Mouse (Mus musculus) forebrain, embryonic 12.5 days (tissue): ENCODE results near the gene Zmynd19. TPM values are rescaled to one million over a fixed set of nuclear protein-coding genes. Genes with fewer than 3 reads are reported as not detected.

Experiments
- ATAC-seq: fragments of 200-750 bp; cut with Nextera tagmentation; 2 replicates; pipeline ENCODE4 v1.8.0; 2017; ENCODE audit warnings: moderate TSS enrichment; ENCODE audit not compliant: low FRiP score
- H3K27ac ChIP-seq: fragments of 300-500 bp; sonication (generic); 2 replicates; pipeline ENCODE4 v1.5.1; 2016; ENCODE audit warnings: mild to moderate bottlenecking
- H3K27me3 ChIP-seq: fragments of 300-500 bp; sonication (generic); 2 replicates; pipeline ENCODE4 v1.6.1; 2016; ENCODE audit warnings: mild to moderate bottlenecking
- H3K36me3 ChIP-seq: fragments of 300-500 bp; sonication (generic); replicated peaks from 2 replicates; pipeline ENCODE4 v1.6.1; 2016; ENCODE audit warnings: mild to moderate bottlenecking
- H3K4me1 ChIP-seq: fragments of 300-500 bp; sonication (generic); 2 replicates; pipeline ENCODE4 v1.6.1; 2016
- H3K4me2 ChIP-seq: fragments of 300-500 bp; sonication (generic); 2 replicates; pipeline ENCODE4 v1.6.1; 2016; ENCODE audit warnings: mild to moderate bottlenecking, moderate library complexity
- H3K4me3 ChIP-seq: fragments of 300-500 bp; sonication (generic); replicated peaks from 2 replicates; pipeline ENCODE4 v1.5.1; 2016; ENCODE audit warnings: mild to moderate bottlenecking
- H3K9ac ChIP-seq: fragments of 300-500 bp; sonication (generic); 2 replicates; pipeline ENCODE4 v1.6.1; 2016; ENCODE audit warnings: mild to moderate bottlenecking
- H3K9me3 ChIP-seq: fragments of 300-500 bp; sonication (generic); 2 replicates; pipeline ENCODE4 v1.6.1; 2016
- WGBS: fragments of 180-500 bp; shearing (Covaris S2); methylation state at CpG from one replicate; pipeline ENCODE4 v1.1.7; 2016; 5-methylcytosine and 5-hydroxymethylcytosine counted together
- microRNA-seq: library from miRNA; unstranded; fragments of <30 nt; microRNA quantifications from one replicate; pipeline ENCODE4, GENCODE M21; 2017
- polyA plus RNA-seq: library from polyadenylated mRNA; unstranded; fragments of >200 nt; fragmentation: Nextera tagmentation; extraction: Ambion mirVana; gene quantifications from 2 replicates; pipeline ENCODE4 v1.2.1, GENCODE M21; 2016

The Zmynd19 gene
- polyA plus RNA-seq, 1 experiment from 2014 or later: 21.8 TPM

- WGBS: 87% methylated on average over 3 of the region's 3 CpGs
- Histone ChIP-seq H3K4me2 (no peak overlapping the region), H3K9ac (no peak overlapping the region), H3K4me1 (no peaks in the 10 kb centered on the region), H3K4me3 (no peak overlapping the region), H3K9me3 (no peaks in the 10 kb centered on the region), H3K27ac (no peak overlapping the region), H3K27me3 (no peaks in the 10 kb centered on the region), H3K36me3 (no peaks in the 10 kb centered on the region)
- ATAC-seq: no peak
These were observed 51.1 kb downstream of the Zmynd19 start for GRCm38 (mm10) chr2:25000544-25001235.

GRCm38 (mm10) chr2:25003946-25004786, 54.6 kb downstream of the Zmynd19 start:
- Histone ChIP-seq H3K9me3 (no peaks in the 10 kb centered on the region), H3K4me2 (no peak overlapping the region; the same call in 1 of the 2 replicates), H3K27me3 (no peaks in the 10 kb centered on the region), H3K4me3 (no peak overlapping the region), H3K27ac (no peak overlapping the region), H3K9ac (no peak overlapping the region), H3K4me1 (no peaks in the 10 kb centered on the region), H3K36me3 (no peaks in the 10 kb centered on the region)
- WGBS: 63% methylated on average over 9 of the region's 9 CpGs
- no peak for ATAC-seq

- no peaks in the 10 kb centered on the region for H3K4me1 ChIP-seq
- no peaks in the 10 kb centered on the region for H3K27me3 ChIP-seq
- H3K27ac ChIP-seq: no peak overlapping the region
- H3K4me2 ChIP-seq: no peak overlapping the region
- no peak overlapping the region for H3K9ac ChIP-seq
- WGBS: 88% methylated on average over 1 of the region's 1 CpGs
- no peaks in the 10 kb centered on the region for H3K9me3 ChIP-seq
- ATAC-seq: no peak
- H3K4me3 ChIP-seq: no peak overlapping the region
- H3K36me3 ChIP-seq: no peaks in the 10 kb centered on the region
These were observed 57.2 kb downstream of the Zmynd19 start for GRCm38 (mm10) chr2:25006767-25007166.

GRCm38 (mm10) chr2:25008250-25008649, 58.7 kb downstream of the Zmynd19 start:
- Histone ChIP-seq H3K9me3 (no peaks in the 10 kb centered on the region), H3K27ac (no peak overlapping the region), H3K4me3 (no peak overlapping the region), H3K4me2 (no peak overlapping the region), H3K9ac (no peak overlapping the region), H3K36me3 (no peaks in the 10 kb centered on the region), H3K27me3 (no peaks in the 10 kb centered on the region), H3K4me1 (no peaks in the 10 kb centered on the region)
- ATAC-seq: no peak

Small RNAs within 50 kb of the gene (microRNA-seq; reads per million reads assigned to microRNA genes)
- gene Gm22875: not detected

Other genes with a start within 250 kb of the Zmynd19 start
- gene Cacna1b, start 186.6 kb upstream of the Zmynd19 start, polyA plus RNA-seq: 3.0 and 5.8 TPM in 2 replicates
- gene Ehmt1, start 30.2 kb upstream of the Zmynd19 start, polyA plus RNA-seq: 147 and 148 TPM in 2 replicates
- gene Arrdc1, start 14.5 kb upstream of the Zmynd19 start, polyA plus RNA-seq: 15.2 and 17.4 TPM in 2 replicates
- gene Dph7, start 12.6 kb downstream of the Zmynd19 start, polyA plus RNA-seq: 31.2 and 34.1 TPM in 2 replicates
- 132 and 143 TPM in 2 replicates for gene Mrpl41, start 25.3 kb downstream of the Zmynd19 start, polyA plus RNA-seq
- gene Pnpla7, start 26.2 kb downstream of the Zmynd19 start, polyA plus RNA-seq: 3.3 and 4.4 TPM in 2 replicates
- gene Nsmf, start 104.6 kb downstream of the Zmynd19 start, polyA plus RNA-seq: 103 and 112 TPM in 2 replicates
- gene Entpd8, start 130.5 kb downstream of the Zmynd19 start, polyA plus RNA-seq: not detected in 2 replicates
- 0.24 TPM in 1 of 2 replicates, not detected in the other for gene Noxa1, start 145.4 kb downstream of the Zmynd19 start, polyA plus RNA-seq
- 76.8 and 81.0 TPM in 2 replicates for gene Nrarp, start 231.0 kb downstream of the Zmynd19 start, polyA plus RNA-seq
- gene Tor4a, start 247.1 kb downstream of the Zmynd19 start, polyA plus RNA-seq: 0.62 and 1.0 TPM in 2 replicates